Mouse (Mus musculus): Measurements from ENCODE around the gene Mrps18a.

- TF ChIP-seq CTCF (IDR thresholded peaks at IDR 0.05; ENCODE audit: insufficient read depth, low read depth, low read length) = no peak
- TF ChIP-seq POLR2A (IDR thresholded peaks at IDR 0.05; ENCODE audit: insufficient read depth, low read depth, low read length) = no peak
Observed at GRCm38 (mm10) chr17:46119641-46120040, 8.9 kb downstream of the Mrps18a start.
